Mouse (Mus musculus): Measurements from ENCODE around the gene Arg1.

Gene Arg1

DNA sequence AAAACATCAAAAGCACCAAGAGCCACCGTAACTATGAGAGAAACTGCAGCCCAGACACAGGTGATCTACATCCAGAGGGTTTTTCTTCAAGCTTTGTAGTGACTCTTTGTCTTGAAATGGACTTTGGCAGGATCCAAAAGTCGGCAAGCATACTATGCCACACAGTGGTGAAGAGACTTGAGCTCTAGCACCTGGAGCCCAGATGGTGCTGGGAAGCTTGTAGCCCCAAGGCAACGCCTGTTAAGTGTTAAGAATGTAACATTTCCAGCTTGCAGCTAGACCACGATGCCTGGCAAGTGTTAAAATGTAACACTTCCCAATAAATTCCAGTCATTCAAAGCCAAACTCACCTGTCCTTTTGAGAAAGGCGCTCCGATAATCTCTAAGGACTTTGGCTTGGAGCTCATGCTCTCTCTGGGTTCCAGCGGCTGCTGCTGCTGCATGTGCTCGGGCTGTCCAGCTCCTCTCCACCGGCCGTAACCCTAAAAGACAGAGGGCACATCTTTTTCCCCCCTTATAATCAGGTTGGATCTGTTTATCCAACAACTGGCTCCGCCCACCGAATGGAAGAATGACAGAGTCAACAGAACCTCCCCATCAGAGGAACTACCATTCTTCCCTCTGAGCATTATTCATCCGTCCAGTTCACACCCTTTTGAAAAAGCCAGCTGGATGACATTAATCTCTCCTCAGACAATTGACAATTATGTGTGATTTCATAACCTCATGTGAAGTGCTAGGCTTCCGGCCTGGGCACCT, at the start of gene Arg1:
Gene Arg1 (minus strand): TSS at position 523 of the 759 bp plus-strand sequence.
- in situ Hi-C loops (cut with MboI, MseI), result no loop called here

DNA sequence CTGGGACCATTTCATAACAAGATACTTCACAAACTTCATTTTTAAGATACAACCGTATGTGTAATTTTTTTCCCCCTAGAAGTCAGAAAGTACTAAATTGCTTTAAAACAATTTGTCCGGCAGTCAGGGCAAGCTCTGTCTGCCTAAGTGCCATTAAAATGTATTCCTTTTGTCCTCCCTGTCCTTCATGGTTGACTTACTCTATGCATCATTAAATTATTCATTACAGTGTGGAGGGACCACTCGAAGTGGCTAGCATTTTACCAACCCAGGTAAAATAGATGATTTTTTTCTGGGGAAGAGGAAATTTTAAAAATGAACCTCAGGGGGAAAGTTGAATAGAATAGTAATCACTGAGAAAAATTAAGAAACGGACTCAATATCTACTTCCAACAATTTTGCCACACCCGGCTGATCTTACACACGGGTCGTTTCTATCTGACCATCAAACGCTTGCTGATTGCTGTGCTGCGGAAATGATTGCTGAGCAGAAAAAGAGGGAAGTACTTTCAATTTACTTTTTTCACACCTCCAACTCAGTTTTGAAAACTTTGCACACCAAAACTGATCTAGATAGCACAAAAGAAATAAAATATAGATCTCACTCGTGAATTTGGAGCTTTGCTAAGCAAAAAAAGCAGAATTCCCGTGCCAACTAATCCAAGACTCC, 46.7 kb upstream of the Arg1 start:
- in situ Hi-C loops (cut with MboI, MseI), result no loop called here

DNA sequence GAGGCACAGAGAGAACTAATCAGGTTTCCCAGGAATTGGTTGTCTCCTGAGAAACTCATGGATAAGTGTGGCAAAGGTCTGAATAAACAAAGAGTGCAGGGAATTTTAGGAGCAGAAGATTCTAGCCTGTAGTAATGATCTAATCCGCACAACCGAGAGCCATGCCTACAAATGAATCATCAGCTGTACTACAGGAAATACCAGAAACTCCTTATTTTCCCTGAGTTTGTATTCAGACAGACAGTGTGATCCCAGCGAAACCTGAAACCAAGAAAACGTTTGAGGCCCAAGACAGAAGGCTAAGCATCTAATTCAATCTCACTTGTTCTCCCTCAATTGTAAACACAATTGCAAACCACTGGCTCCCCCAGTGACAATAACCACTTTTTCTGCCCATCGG, 46.1 kb upstream of the Arg1 start:
- in situ Hi-C loops (cut with MboI, MseI), result no loop called here

DNA sequence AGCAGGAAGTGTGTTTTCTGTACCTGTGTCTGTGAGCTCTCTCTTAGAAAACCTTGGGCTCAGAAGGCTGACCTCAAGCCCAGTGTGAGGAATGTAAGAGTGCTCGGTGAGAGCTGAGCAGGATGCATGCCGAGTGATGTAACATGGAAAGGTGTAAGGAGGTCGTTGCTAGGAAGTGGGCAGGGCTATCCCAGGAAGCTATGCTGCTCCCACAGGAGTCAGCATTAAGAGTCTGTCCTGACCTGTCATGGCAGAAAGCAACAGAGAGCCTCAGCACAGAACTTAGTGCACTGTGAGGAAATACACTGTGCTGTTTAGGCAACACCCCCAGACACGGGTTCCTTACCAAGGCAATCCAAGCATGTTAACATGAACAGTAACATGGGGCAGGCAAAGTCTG, 45.6 kb upstream of the Arg1 start:
- in situ Hi-C loops (cut with MboI, MseI), result no loop called here

DNA sequence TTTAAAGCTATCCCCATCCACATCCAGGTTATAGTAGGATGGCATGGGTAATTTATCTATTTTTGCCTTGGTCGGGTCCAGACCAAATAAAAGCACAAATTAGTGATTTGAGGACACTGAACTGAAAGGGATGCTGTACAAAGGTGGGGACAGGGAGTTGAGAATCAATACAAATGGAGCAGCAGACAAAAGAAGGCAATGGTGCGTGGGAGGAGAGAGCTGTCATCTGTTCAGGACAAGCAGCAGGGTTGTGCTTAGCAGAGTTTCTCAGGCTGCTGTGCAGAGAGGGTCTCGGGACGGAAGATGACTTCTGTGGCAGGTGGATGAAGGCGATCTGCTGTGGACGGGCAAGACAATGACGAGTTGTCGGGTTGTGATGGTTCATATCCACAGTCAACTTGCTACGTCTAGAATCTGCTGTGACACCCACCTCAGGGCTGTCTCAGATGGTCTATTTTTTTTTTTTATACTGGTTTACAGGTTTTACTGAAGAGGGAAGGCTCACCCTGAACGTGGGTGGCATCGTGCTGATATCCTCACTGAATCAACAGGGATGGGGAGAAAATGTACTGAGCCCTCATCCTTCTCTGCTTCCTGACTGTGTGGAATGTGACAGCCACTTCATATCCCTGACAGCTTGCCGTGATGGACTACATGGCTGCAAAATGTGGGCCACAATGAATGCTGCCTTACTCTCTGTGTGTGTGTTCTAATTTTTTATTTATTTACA, 38.7 kb upstream of the Arg1 start:
- in situ Hi-C loops (cut with MboI, MseI), result no loop called here

DNA sequence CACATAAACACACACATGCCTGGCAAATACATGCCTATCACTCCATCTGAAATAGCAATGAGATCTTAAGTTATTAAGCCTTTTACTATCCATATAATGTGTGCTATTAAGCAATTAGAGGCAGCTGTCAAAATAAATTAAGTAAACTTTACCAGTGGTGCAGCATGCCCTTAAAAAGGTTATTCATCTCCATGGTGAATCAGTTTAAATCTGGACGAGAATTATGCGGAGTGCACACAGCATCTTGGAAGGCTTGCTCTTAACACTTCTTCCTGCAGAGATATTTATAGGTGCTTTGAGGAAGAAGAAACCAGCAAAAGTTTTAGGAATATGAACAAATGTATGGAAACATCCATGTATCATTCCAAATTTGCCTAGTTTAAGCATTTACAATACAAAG, 34.6 kb upstream of the Arg1 start:
- in situ Hi-C loops (cut with MboI, MseI), result no loop called here

DNA sequence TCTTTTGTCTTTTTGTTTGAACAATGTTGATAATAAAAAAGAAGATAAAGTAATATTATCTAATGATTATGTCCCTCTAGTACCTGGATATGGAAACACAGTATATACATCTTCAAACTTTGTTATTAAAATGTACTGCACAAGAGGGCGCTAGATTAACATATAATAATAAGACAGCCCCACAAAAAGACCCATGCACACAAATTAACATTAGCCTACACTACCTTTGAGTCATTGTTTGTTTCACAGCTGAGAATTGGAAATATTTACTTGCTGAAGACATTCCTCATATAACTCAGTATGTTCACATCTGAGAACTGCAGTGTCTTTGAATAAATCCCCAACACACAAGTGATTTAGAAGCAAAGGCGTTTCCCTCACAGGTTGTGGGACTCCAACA, 33.8 kb upstream of the Arg1 start:
- in situ Hi-C loops (cut with MboI, MseI), result no loop called here

DNA sequence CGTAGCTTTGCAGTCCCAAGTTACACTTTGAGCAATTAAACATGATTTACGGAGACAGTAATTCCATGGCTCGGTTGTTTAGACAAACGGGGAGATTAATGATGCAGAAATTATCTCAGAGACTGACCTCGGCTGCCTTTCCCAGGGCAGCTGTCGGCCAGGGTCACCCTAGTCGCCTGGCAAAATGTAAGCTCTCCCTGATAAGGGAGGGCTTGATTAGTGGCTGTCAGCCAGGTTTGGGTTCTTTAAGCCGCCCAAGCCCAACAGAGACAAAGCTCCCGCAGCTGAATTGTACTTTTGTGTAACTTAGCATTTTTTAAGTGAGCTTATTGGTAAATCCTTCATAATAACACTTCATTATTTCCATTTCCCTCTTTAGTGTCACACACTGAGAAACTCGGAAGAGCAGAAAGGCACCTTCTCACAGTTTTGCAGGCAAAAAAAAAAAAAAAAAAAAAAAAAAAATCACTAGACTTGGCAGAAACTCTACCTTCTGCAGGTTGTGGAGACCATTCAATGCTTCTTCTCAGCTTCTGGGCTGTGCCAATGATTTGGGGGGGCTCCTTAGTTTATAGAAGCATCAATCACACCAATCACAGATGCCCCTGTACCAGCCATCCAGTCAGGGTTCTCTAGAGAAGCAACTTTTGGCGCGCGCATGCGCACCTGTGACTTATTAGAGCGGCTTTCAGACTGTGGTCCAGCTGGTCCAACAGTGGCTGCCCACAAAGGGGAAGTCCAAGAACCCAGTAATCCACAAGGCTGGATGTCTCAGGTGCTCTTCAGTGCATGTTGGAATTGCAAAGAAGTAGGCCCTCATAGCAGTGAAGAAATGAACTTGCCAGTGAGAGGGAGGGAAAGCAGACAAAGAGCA, 32.0 kb upstream of the Arg1 start:
- in situ Hi-C loops (cut with MboI, MseI), result no loop called here

DNA sequence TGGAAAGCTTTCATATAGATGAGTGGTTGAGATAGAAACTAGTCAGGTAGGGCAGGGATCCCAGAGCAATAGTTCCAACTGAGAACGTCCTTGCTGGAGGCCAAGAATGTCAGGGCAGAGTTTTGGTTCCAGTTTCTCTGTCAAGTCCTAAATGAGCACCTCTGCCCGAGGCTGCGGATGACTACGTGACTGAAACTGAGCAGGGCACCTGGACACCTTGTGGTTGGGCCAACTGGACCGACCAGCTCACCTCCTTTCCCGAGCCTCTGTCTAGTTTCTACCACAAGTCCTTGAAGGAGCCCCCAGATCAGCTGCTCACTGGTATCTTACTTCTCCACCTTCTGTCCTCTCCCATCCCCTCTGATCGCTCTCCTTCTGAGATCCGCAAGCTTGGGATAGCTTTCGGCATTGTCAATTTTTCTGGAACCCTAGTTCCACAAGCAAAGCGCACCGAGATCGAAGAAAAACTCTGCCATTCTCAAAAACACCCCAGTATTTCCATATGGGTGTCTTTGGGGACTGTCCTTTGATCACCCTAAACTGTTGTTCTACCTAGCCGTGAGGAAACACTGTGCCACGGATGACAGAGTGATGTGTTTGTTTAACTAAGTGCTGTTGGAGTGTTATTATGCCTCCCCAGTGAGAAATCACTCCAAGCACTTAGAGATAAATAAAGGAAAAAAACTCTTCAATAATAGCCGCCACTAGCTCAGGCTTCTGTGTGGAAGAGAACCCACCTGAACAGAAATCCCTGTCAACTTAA, 31.2 kb upstream of the Arg1 start:
- in situ Hi-C loops (cut with MboI, MseI), result no loop called here

DNA sequence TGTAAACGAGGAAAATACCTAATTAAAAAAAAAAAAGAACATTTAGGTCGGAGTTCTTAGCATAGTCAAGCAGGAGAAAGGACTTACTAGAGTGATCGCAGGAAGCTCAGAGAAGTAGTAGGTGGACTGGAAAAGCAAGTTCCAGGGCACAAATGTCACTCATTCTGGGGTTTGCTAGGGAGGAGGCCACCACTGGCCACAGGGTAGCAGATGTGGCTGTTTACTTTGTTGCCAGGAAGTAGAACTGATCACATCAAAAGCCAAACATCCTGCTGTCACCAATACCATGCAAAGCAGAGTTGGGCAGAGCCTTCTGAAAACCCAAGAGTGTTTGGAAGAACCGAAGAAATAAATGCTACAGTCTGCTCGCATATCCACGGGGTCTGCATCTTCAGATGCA, 26.6 kb upstream of the Arg1 start:
- in situ Hi-C loops (cut with MboI, MseI), result no loop called here

DNA sequence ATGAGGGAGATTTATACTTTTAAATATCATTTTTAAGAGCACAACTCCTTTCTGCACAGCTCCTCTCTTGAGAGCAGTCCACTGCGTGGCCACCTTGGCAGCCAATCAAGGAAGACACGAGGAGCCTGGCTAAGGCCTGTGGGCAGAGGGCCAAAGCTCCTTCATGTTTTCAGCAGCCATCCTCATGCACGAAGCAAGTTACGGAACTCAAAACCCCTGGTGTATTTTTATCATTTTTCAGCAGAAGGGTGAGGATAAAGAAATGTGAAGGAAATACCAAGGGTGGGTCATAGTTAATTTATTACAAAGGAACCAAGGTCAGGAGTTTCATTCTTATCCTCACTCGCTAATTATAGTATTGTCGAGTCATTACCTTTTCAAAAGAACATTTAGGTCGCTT, 25.3 kb upstream of the Arg1 start:
- in situ Hi-C loops (cut with MboI, MseI), result no loop called here

DNA sequence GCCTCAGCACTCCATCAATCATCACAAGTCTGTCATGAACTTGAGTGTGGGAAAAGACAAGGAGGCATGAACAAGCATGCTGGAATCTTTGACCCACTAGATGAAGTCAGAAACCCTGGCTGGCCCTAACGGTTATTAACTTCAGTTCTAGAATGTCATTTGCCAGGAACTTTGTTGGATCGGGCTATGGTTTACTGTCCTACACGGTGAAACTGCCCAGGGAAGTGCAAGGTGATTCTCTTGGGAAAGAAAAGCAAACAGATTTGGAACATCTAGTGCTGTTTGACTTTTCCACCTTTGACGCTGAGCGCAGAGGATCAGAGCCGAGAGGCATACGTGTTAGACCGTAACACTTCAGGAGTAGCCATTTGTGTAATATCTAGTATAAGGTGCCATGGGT, 24.3 kb upstream of the Arg1 start:
- in situ Hi-C loops (cut with MboI, MseI), result no loop called here

DNA sequence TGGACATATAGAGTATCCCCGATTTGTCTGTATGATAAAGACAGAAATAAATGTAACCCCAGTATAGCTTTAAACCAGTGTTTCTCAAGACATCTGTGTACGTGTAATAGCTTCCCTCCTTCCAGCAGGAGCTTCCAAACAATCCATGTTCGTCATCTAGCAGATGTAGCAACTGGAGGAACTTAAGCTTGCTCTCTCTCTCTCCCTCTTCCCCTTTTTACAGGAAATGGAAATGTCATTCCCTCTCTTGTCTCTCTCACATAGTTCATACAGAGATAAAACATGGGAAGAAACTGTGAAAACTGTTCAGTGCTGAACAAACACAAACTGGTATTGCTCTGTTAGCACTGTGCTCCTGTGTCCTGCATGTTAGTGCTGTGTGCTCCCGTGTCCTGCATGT, 22.9 kb upstream of the Arg1 start:
- in situ Hi-C loops (cut with MboI, MseI), result no loop called here

DNA sequence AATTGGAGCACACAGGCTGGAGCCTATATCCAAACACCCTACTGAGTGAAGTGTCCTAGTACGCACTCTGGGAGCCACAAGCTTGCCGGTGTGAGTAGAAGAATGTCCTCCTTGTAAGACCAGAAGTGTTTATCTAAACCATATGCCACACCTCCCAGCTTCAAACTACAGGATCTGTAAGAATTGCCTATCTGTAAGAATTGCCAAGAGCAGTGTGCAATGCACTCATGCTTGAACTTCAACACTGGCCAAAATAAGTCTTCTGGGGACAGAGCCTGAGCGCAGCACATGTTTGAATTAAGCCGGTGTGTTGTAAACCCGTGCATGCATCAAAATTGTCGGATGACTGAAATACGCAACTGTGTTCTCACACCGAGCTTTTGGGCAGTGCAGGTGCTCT, 21.0 kb upstream of the Arg1 start:
- in situ Hi-C loops (cut with MboI, MseI), result loop anchor here (5.0 kb wide), 1 partner anchor 279 kb away; no protein-coding TSS in a partner anchor

DNA sequence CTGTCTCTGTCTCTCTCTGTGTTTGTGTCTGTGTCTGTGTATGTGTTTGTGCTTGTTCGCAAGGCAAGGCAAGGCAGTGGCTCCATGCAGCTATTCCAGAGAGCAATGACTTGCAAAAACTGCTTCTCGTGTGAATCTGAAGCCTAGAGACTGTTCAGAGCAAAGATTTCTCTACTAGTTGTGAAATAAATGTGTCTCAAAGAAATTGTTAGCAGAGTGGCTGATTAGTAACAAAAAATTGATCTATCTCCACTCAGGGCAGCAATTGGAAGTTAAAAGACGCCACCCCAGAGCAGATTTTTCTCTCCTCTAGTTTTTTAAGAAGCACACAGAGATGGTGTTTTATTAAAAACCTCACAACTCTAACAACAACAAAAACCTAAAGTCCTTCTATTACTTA, 20.6 kb upstream of the Arg1 start:
- in situ Hi-C loops (cut with MboI, MseI), result loop anchor here (5.0 kb wide), 1 partner anchor 279 kb away; no protein-coding TSS in a partner anchor

DNA sequence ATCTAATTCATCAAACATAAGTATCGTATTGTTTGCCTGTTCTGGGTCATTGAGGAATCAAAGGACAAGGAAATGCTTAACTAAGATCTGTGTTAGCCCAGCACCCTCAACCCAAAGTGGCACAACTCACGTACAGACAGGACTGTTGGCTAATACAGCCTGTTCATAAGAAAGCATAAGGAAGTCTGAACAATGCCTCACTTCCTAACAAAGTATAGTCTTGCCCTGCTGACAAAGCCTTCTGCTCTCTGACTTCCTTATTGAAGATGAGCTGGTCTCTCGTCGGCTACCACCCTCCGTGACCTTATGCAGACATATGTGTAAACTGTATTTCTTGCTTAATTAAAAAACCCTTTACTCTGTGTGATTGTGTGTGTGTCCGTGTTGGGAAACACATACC, 2.9 kb upstream of the Arg1 start:
- in situ Hi-C loops (cut with MboI, MseI), result no loop called here

DNA sequence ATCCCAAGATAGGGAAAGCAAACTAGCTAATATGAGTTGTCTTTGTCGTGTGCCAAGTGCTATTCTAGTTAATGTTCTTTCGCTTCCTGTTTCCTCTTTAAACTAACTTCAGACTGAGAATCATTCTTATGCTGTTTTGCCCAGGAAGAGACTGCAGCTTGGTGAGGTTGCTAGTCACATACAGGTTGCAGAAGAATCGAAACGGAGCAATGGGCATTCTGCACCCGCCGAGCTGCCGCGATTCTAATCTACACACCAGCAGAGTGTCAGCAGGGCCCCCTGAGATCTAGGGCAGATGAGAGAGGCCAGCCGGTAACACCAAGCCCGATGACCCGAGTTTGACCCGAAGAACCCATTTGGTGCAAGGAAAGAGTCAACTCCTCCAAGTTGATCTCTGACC, 788 bp upstream of the Arg1 start:
- in situ Hi-C loops (cut with MboI, MseI), result no loop called here

DNA sequence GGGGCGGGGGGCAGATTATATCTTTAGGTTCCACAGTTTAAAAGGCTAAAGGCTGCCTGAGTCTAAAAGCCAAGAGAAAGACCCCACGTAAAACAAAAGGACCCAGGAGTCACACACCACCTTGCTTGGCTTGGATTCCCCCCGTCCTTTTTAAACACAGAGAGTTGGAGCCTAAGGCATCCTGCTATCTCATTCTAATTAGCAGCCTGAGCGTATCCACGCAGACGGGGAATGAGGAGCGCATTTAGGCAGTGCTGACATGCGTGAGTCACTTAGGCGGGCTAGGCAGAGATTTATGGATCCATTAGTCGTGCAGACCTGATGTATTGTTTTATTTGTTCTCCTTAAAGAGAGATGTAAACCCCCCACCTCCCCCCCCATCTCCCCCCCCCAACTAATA, 904 bp downstream of the Arg1 start:
- in situ Hi-C loops (cut with MboI, MseI), result no loop called here

DNA sequence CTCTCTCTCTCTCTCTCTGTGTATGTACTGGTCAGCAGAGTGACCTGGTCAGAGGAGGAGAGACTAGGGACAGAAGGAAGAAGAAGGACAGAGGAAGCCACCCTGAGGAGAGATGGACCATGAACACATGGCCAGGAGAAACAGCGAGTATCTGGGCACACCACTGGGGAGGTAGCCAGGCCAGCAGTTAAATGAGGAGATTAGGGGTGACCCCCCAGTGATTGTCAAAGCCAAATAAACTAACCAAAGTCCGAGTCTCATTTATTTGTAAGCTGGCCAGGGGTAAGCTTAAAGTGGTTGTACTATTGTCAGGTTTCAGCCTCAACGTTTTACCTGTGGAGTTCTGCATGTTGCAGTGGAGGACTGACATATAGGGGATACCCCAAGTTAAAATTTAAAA, 3.0 kb downstream of the Arg1 start:
- in situ Hi-C loops (cut with MboI, MseI), result no loop called here

DNA sequence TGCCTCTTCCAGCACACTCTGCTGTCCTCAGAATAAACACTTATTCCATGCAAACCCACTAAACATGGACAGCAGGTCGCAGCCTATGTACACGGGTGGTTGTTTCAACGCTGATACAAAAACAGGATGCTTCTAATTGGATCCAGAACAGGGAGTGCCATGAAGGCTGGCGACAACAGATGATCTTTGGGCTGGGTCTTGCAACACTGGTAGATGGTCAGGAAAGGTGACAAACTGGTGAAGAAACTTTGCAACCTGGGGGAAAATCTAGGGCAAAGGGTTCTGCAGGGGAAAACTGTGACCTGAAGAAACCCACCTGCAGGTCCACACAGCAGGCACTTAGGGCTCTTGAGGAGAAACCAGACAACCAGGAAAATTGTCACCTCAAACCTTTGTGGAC, 4.3 kb downstream of the Arg1 start:
- in situ Hi-C loops (cut with MboI, MseI), result no loop called here

DNA sequence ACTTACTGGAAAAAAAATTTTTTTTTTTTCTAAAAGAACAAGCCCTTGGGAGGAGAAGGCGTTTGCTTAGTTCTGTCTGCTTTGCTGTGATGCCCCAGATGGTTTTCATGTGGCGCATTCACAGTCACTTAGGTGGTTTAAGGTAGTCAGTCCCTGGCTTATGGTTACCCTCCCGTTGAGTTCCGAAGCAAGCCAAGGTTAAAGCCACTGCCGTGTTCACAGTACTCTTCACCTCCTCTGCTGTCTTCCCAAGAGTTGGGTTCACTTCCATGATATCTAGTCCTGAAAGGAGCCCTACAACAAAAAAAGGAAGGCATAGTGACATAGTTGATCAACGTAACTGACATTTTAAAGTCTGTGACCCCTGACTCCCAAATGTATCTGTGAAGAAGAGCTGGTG, 11.8 kb downstream of the Arg1 start:
- in situ Hi-C loops (cut with MboI, MseI), result no loop called here
